Mouse (Mus musculus): Measurements from ENCODE around the gene 9130019O22Rik.

GRCm38 (mm10) chr7:127366249-127366648, 20.7 kb downstream of the 9130019O22Rik start:
- TF ChIP-seq POLR2A (IDR thresholded peaks at IDR 0.05; ENCODE audit: insufficient read length, low read depth) (no peak), POLR2AphosphoS2 (IDR thresholded peaks at IDR 0.05; ENCODE audit: insufficient read length, low read depth) (no peak), TCF3 (IDR thresholded peaks at IDR 0.05; ENCODE audit: insufficient read length, low read depth) (no peak), MYOG (IDR thresholded peaks at IDR 0.05; ENCODE audit: control insufficient read depth in 1 of 3, insufficient read depth in 1 of 3, insufficient read length in 2 of 3, low read depth in 2 of 3) (no peak), USF1 (IDR thresholded peaks at IDR 0.05; ENCODE audit: low read depth) (no peak)

All from myocyte (in vitro differentiated cells).